Mouse (Mus musculus) hindbrain, embryonic 14.5 days (tissue): ENCODE results near the gene Gm20924. TPM values are rescaled to one million over a fixed set of nuclear protein-coding genes. Genes with fewer than 3 reads are reported as not detected.
"Not testable (repeated sequence)": the region's sequence is repeated elsewhere in the genome, so short reads cannot be mapped to it uniquely, and the experiment has no call there.

Experiments used
- ATAC-seq: fragments of 200-750 bp; cut with Nextera tagmentation; 2 replicates; pipeline ENCODE4 v1.8.0; 2017; ENCODE audit warnings: moderate number of reproducible peaks, mild to moderate bottlenecking, moderate TSS enrichment, moderate library complexity; ENCODE audit not compliant: low FRiP score
- DNase-seq: peaks from one replicate; pipeline ENCODE4 v3.0.0-alpha.2; 2015; ENCODE audit warnings: low spot score
- H3K27ac ChIP-seq: fragments of 300-500 bp; sonication (generic); 2 replicates; pipeline ENCODE4 v1.5.1; 2014; ENCODE audit warnings: mild to moderate bottlenecking, moderate library complexity
- H3K27me3 ChIP-seq: fragments of 300-500 bp; sonication (generic); 2 replicates; pipeline ENCODE4 v1.6.1; 2014; ENCODE audit warnings: mild to moderate bottlenecking, low read length, mixed read lengths; ENCODE audit not compliant: control insufficient read depth, insufficient read depth
- H3K36me3 ChIP-seq: fragments of 300-500 bp; sonication (generic); replicated peaks from 2 replicates; pipeline ENCODE4 v1.6.1; 2014; ENCODE audit not compliant: control insufficient read depth, insufficient read depth
- H3K4me1 ChIP-seq: fragments of 300-500 bp; sonication (generic); replicated peaks from 2 replicates; pipeline ENCODE4 v1.6.1; 2014; ENCODE audit warnings: antibody characterized with exemption, low read length, mixed read lengths; ENCODE audit not compliant: control insufficient read depth, insufficient read depth
- H3K4me2 ChIP-seq: fragments of 300-500 bp; sonication (generic); replicated peaks from 2 replicates; pipeline ENCODE4 v1.6.1; 2014; ENCODE audit warnings: mild to moderate bottlenecking, moderate library complexity
- H3K4me3 ChIP-seq: fragments of 300-500 bp; sonication (generic); replicated peaks from 2 replicates; pipeline ENCODE4 v1.5.1; 2014; ENCODE audit warnings: mild to moderate bottlenecking, low read length
- H3K9ac ChIP-seq: fragments of 300-500 bp; sonication (generic); 2 replicates; pipeline ENCODE4 v1.6.1; 2014
- H3K9me3 ChIP-seq: fragments of 300-500 bp; sonication (generic); 2 replicates; pipeline ENCODE4 v1.6.1; 2016; ENCODE audit warnings: low read length; ENCODE audit not compliant: control insufficient read depth
- WGBS: fragments of 180-500 bp; shearing (Covaris S2); extraction: QIAGEN DNeasy Blood & Tissue Kit; methylation state at CpG from one replicate; pipeline ENCODE4 v1.1.7; 2014; 5-methylcytosine and 5-hydroxymethylcytosine counted together
- polyA plus RNA-seq: library from polyadenylated mRNA; unstranded; fragments of >200 nt; fragmentation: Nextera tagmentation; extraction: Ambion mirVana; gene quantifications from 2 replicates; pipeline ENCODE4 v1.2.1, GENCODE M21; 2014

The Gm20924 gene
- not detected in 2 replicates for polyA plus RNA-seq

GRCm38 (mm10) chrY:65207427-65207826, at the start of gene Gm20924:
Gene Gm20924 (minus strand): TSS chrY:65207527.
- DNase-seq, H3K4me1 ChIP-seq, H3K4me2 ChIP-seq, H3K9me3 ChIP-seq, H3K27me3 ChIP-seq, ATAC-seq, H3K27ac ChIP-seq, H3K9ac ChIP-seq, H3K4me3 ChIP-seq, H3K36me3 ChIP-seq: not testable (repeated sequence)
- WGBS = no CpG with 5 or more reads among the region's 4 CpGs

Other genes with a start within 250 kb of the Gm20924 start
- not detected in 2 replicates for gene Gm20736, start 170.2 kb upstream of the Gm20924 start, polyA plus RNA-seq